Mouse (Mus musculus): ENCODE data around the gene Clec10a.

Clec10a gene

GRCm38 (mm10) chr11:70218741-70219470, 62.9 kb downstream of the Clec10a start:
- no peak for DNase-seq

GRCm38 (mm10) chr11:70219873-70220272, 63.9 kb downstream of the Clec10a start:
- DNase-seq, result no peak

GRCm38 (mm10) chr11:70220323-70220722, 64.3 kb downstream of the Clec10a start:
- DNase-seq, result no peak

Data from kidney, postnatal 4 days (tissue).